Mouse (Mus musculus): ENCODE results near the gene Nap1l1.

The Nap1l1 gene

GRCm38 (mm10) chr10:111516172-111516588 is 43.2 kb downstream of the Nap1l1 start:
- DNase-seq = peak in 1 of 2 experiments; percentile 16

DNA sequence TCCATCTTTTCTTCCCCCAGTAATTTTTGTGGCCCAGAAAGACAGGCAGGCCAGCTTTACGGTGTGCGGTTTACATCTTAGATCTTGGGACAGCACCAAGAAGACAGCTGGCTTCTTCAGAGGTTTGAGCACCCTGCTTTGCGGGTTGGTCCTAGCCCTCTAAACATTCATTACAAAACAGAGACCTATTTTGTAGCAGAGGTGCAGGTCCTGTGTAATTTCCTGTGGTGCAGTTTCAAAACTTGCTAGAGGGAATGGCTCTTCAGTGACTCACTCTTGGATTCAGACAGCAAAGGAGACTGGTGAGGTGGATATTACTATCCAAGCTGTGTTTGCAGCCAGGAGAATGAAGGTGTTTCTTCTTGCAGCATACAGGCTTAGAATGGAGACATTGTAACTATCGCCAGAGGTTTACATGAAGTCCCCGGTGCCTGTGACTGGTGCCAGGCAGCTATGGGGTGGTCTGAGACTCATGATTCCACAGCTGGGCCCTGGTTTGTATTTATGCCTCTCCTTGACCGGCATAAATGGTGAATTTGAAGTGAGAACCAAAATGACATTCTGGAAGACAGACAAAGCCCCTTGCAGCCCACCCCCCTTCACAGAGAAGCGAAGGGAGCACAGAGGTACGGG is 43.9 kb downstream of the Nap1l1 start:
- no peak for DNase-seq

DNA sequence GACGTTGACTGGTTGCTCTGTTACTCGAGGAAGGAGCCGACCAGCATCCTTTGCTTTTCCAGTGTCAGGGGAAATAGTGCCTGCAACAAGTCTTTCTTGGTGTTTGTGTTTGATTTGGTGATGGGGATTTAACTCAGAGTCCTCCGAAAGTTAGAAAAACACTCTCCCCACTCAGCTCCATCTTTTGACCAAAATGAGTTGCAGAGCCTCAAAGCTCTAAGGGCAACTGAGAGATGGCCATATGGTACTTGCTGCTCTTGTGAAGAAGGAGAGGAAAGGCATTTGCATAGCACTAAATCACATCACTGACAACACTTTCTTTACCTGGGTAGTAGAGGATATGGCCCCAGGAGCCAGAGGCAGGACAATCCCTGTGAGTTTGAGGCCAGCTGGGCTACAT is 45.3 kb downstream of the Nap1l1 start:
- DNase-seq = no peak

GRCm38 (mm10) chr10:111519620-111520370 is 46.8 kb downstream of the Nap1l1 start:
- DNase-seq = no peak

DNA sequence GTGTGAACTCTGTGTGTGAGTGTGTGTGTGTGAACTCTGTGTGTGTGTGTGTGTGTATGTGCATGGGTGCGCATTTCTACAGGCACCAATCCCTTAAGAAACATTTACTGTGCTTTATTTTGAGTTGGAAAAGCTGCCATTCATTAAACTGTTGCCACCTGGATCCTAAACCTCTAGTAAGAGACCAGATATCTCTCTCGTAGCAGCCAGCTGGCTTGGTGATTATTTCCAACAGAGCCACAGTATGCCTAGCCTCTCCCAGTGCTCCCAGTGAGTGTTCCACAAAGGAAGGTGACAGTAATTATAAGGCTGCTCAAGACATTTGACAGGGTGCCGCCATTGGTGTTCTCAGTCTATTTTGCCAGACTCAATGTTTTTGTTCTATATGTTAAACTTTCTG is 47.6 kb downstream of the Nap1l1 start:
- no peak for DNase-seq

GRCm38 (mm10) chr10:111521636-111522035 is 48.6 kb downstream of the Nap1l1 start:
- DNase-seq = no peak

DNA sequence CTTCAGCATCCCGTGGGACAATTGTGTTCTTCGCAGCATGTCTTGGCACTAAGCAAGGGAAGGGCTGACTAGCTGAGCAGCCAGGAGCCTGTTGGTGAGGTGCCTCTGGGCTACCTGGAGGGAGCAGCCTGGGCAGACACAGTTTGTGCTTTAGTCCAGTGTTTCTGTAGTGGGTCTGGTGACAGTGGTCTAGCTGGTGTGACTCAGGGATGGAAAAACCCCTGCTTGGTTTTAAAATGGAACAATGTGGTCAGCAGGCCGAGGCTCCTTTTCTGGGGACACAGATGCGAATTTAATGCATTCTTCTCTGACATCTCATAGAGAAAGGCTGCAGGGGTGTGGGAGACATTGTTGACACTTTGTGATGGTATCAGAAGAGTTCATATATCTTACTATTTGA is 49.2 kb downstream of the Nap1l1 start:
- no peak for DNase-seq

- DNase-seq = no peak
Measured at GRCm38 (mm10) chr10:111523894-111524293, 50.9 kb downstream of the Nap1l1 start.

GRCm38 (mm10) chr10:111527057-111527456 is 54.0 kb downstream of the Nap1l1 start:
- DNase-seq = no peak

DNA sequence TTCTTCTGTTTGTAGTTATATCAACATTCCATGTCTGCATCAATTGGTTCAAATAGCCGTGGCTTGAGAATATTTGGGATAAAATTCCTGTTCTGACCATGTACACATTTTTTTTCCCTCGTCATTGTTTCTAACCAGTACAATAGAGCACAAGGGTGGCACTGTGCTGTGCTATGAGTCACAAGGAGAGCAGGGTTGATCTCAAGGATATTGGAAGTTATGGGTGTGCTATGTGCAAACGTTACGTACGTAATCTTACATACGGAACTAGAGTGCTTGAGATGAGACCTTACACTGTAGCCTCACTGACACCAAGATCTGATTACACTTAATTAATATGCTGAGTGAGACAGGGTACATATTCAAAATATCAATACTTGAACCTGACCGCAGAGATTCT is 54.6 kb downstream of the Nap1l1 start:
- DNase-seq = no peak

- no peak for DNase-seq
Measured at GRCm38 (mm10) chr10:111528283-111528682, 55.3 kb downstream of the Nap1l1 start.

DNA sequence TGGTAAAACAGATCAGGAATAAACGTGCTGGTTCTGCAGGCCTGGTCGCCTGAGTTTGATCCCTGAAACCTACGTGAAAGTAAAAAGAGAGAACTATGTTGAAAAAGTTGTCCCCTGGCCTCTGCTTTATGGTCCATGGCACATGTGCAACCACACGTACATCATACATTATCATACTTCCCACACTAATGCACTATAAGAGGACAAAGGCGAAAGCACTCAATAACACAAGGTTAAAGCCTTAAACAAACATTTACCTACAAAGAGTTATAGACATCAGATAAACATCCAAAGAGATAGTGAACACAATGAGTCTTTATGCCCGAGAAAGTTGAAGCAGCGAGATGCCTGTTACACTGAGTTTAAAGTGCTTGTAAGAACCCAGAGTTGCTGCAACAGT is 57.4 kb downstream of the Nap1l1 start:
- no peak for DNase-seq

DNA sequence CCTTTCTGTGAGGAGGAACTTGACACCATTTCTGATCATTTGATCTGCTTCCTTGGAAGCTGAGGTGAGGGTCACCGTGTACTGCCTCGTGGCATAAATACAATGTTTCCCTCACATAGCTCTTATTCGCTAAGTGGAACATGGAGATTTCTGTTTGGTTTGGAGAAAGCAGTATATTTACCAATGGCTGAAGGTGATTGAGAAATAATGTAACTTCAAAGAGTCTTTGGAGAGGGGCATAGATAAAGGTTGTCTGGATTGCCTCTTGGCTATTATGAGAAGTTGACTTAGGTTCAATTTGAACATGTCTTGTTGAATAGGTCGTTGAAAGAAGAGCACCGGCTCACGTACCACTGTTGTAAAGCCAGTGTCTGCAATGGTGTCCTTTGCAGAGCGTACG is 61.7 kb downstream of the Nap1l1 start:
- no peak for DNase-seq

DNA sequence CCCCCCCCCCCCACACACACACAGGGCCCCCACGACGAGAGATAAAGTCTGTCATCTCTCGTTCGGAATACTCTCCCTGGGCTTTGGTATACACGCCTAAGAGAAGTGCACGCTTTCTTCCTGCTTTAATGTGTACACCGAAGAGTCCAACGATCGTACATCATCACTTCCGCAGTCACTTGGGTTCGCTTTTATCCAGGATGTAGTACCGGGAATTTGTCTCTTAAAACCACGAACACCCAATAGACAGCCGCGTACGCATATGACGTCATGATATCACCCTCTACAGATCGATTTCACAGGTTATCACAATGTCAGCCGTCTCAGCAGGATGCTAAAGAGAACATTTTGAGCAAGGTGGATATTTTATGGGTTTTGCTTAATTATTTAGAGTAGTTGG is 64.4 kb downstream of the Nap1l1 start:
- DNase-seq = no peak

GRCm38 (mm10) chr10:111539724-111540324 is 66.8 kb downstream of the Nap1l1 start:
- no peak for DNase-seq

DNA sequence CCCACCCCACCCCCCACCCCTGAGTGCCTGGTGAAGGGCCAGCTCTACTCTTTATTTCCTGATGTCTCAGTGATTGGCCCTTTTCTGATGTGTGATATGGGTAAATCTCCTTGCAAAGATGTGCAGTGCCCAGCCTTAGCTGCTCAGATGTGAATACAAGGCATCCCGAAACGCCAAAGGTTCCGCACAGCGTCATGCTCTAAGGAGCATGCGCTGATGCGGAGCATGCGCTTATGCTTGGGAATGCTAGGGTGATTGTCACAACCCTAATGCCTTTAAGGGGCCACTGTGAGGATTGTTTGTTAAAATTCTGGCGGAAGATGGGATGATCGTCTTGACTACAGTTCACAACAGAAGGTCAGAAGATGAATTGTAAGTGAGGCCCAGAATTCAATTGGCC is 67.7 kb downstream of the Nap1l1 start:
- DNase-seq = no peak

- no peak for DNase-seq
Measured at GRCm38 (mm10) chr10:111543106-111543505, 70.1 kb downstream of the Nap1l1 start.

DNA sequence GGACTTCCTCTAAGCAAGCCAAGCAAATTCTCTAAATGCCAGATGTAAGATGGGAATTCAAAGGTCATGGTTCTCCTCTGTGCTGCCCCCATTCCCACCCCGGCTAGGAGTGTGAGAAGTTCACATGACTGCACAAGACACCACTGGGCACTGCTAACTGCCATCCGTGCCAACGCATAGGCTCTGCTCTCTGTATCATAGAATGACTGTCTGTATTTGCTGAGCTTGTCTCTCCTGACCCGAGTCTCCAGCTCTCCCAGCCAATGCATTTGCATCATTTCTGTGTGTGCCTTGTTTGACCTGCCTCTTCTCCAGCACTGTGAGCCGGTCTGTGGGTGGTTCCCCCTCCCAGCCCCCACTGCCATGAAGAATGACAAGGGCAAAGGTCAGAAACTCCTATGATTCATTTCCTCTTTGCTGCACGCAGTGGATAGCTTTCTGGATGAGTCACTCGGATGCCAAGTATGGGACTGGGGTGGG is 70.8 kb downstream of the Nap1l1 start:
- no peak for DNase-seq

GRCm38 (mm10) chr10:111544311-111544710 is 71.3 kb downstream of the Nap1l1 start:
- DNase-seq = no peak

- DNase-seq = no peak
Measured at GRCm38 (mm10) chr10:111545648-111546047, 72.6 kb downstream of the Nap1l1 start.

Measured in spleen, adult 18-20 months (tissue).